Mouse (Mus musculus): ENCODE measurements around the gene Nbas. TPM values are rescaled to one million over a fixed set of nuclear protein-coding genes. Genes with fewer than 3 reads are reported as not detected.

Nbas gene
- polyA plus RNA-seq, 1 experiment from 2014 or later, result 14.6 TPM

DNA sequence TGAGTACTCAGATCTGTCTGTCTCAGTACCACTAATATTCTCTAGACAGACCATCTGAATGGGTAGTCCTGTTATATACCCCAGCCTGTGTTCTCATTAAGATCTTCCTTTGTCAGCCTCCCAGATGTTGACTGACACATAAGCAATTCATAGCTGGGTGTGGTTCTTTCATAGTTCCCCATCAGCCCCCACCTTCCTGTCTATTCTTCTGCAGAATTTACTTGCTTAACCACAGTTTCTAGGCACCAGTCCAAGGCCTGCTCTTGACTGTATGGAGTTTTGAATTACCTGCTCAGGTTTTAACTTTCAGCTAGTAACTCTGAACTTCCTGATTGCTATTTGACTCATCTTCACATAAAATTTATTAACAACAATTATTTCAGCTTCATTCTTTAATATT lies 141.3 kb downstream of the Nbas start:
- Histone ChIP-seq H3K4me2 (no peak overlapping the region), H3K36me3 (no peaks in the 10 kb centered on the region), H3K4me3 (no peak overlapping the region), H3K27me3 (no peaks in the 10 kb centered on the region), H3K9me3 (no peaks in the 10 kb centered on the region), H3K4me1 (no peaks in the 10 kb centered on the region), H3K9ac (no peak overlapping the region), H3K27ac (no peak overlapping the region)
- ATAC-seq (ENCODE audit: insufficient number of reproducible peaks, insufficient read depth, low FRiP score, low TSS enrichment, low read depth), result no peak

DNA sequence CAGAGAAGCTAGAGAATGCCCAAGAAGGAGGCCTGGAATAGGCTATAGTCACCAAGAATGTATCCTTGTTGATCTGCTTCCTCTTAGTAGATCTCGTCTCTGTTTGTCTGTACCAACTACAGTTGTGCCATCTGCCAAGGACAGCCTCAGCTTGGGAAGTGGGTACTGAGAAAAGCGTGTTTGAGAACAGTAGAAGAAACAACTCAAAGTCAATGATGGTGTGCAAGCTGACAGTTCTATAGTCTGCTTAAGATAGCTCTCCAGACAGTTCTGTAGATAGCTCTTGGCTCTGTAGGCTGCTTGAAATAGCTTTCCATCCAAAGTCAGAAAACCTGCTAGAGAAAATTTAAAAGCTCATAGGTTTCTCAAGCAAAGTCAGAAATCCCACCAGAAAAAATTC lies 149.7 kb downstream of the Nbas start:
- Histone ChIP-seq H3K27ac (no peak overlapping the region), H3K4me3 (no peak overlapping the region), H3K27me3 (no peaks in the 10 kb centered on the region), H3K9ac (no peak overlapping the region), H3K4me1 (no peaks in the 10 kb centered on the region), H3K36me3 (peaks cover 11% of the 10 kb centered on the region; the same call in 1 of the 2 replicates), H3K4me2 (no peak overlapping the region), H3K9me3 (no peaks in the 10 kb centered on the region)
- 92% methylated on average over 2 of the region's 2 CpGs for WGBS
- ATAC-seq (ENCODE audit: insufficient number of reproducible peaks, insufficient read depth, low FRiP score, low TSS enrichment, low read depth), result no peak

GRCm38 (mm10) chr12:13430219-13430618 lies 161.3 kb downstream of the Nbas start:
- WGBS, result 84% methylated on average over 1 of the region's 1 CpGs
- peaks cover 5% of the 10 kb centered on the region; the same call in 1 of the 2 replicates for H3K4me1 ChIP-seq

GRCm38 (mm10) chr12:13444653-13445431 lies 175.9 kb downstream of the Nbas start:
- no peaks in the 10 kb centered on the region for H3K9me3 ChIP-seq
- no peak for ATAC-seq (ENCODE audit: insufficient number of reproducible peaks, insufficient read depth, low FRiP score, low TSS enrichment, low read depth)
- peaks cover 4% of the 10 kb centered on the region; the same call in 1 of the 2 replicates for H3K4me1 ChIP-seq
- H3K27me3 ChIP-seq, result no peaks in the 10 kb centered on the region
- no peak overlapping the region for H3K27ac ChIP-seq
- H3K4me2 ChIP-seq, result no peak overlapping the region
- H3K36me3 ChIP-seq, result no peaks in the 10 kb centered on the region
- WGBS, result 69% methylated on average over 4 of the region's 4 CpGs
- no peak overlapping the region for H3K4me3 ChIP-seq
- H3K9ac ChIP-seq, result no peak overlapping the region

More at GRCm38 (mm10) chr12:13430219-13430618, 161.3 kb downstream of the Nbas start:
- H3K27me3 ChIP-seq, result no peaks in the 10 kb centered on the region
- H3K27ac ChIP-seq, result no peak overlapping the region
- H3K4me2 ChIP-seq, result no peak overlapping the region
- H3K9ac ChIP-seq, result no peak overlapping the region
- no peak for ATAC-seq (ENCODE audit: insufficient number of reproducible peaks, insufficient read depth, low FRiP score, low TSS enrichment, low read depth)
- no peaks in the 10 kb centered on the region for H3K9me3 ChIP-seq
- peaks cover 23% of the 10 kb centered on the region for H3K36me3 ChIP-seq
- no peak overlapping the region for H3K4me3 ChIP-seq

- Histone ChIP-seq H3K4me1 (peaks cover 4% of the 10 kb centered on the region; the same call in 1 of the 2 replicates), H3K9ac (no peak overlapping the region), H3K4me2 (no peak overlapping the region), H3K27ac (no peak overlapping the region), H3K9me3 (no peaks in the 10 kb centered on the region), H3K36me3 (no peaks in the 10 kb centered on the region), H3K27me3 (no peaks in the 10 kb centered on the region), H3K4me3 (no peak overlapping the region)
- ATAC-seq (ENCODE audit: insufficient number of reproducible peaks, insufficient read depth, low FRiP score, low TSS enrichment, low read depth), result no peak
- 91% methylated on average over 2 of the region's 2 CpGs for WGBS
These were observed 176.6 kb downstream of the Nbas start for GRCm38 (mm10) chr12:13445486-13446065.

- WGBS, result 83% methylated on average over 2 of the region's 2 CpGs
These were observed 180.0 kb downstream of the Nbas start for GRCm38 (mm10) chr12:13448916-13449315.

DNA sequence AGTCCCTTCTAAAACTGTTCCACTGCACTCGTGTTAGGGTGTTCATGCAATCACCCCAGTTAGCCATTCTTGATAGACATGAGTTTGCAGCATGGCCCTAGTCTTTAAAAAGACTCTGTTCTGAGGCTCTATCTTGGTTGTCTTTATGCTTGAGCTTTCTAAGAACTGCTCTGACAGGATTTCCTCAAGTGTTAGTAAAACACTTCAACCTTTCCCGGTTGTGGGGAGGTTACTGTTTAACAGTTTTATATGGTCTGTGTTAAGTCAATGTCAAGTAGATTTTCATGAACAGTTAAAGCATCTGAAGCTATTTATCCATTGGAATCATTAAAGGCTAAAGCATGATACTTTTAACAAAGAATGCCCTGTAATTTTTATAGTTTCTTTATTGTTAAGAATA lies 183.1 kb downstream of the Nbas start:
- no peak overlapping the region for H3K4me3 ChIP-seq
- no peaks in the 10 kb centered on the region for H3K4me1 ChIP-seq
- H3K4me2 ChIP-seq, result no peak overlapping the region
- WGBS, result 81% methylated on average over 2 of the region's 2 CpGs
- ATAC-seq (ENCODE audit: insufficient number of reproducible peaks, insufficient read depth, low FRiP score, low TSS enrichment, low read depth), result no peak
- H3K27ac ChIP-seq, result no peak overlapping the region
- no peak overlapping the region for H3K9ac ChIP-seq
- no peaks in the 10 kb centered on the region for H3K27me3 ChIP-seq
- 0 out of 2 replicates have a peak, but pooled peaks cover 5% of the 10 kb centered on the region for H3K36me3 ChIP-seq
- H3K9me3 ChIP-seq, result no peaks in the 10 kb centered on the region

More at GRCm38 (mm10) chr12:13448916-13449315, 180.0 kb downstream of the Nbas start:
- no peak overlapping the region for H3K4me2 ChIP-seq
- H3K36me3 ChIP-seq, result 0 out of 2 replicates have a peak, but pooled peaks cover 3% of the 10 kb centered on the region
- peaks cover 4% of the 10 kb centered on the region; the same call in 1 of the 2 replicates for H3K4me1 ChIP-seq
- H3K9me3 ChIP-seq, result no peaks in the 10 kb centered on the region
- ATAC-seq (ENCODE audit: insufficient number of reproducible peaks, insufficient read depth, low FRiP score, low TSS enrichment, low read depth), result no peak
- H3K4me3 ChIP-seq, result no peak overlapping the region
- no peak overlapping the region for H3K27ac ChIP-seq
- H3K27me3 ChIP-seq, result no peaks in the 10 kb centered on the region
- H3K9ac ChIP-seq, result no peak overlapping the region

GRCm38 (mm10) chr12:13460223-13460853 lies 191.4 kb downstream of the Nbas start:
- 80% methylated on average over 6 of the region's 6 CpGs for WGBS
- no peak overlapping the region for H3K4me2 ChIP-seq
- 0 out of 2 replicates have a peak, but pooled peaks cover 2% of the 10 kb centered on the region for H3K4me1 ChIP-seq
- 0 out of 2 replicates have a peak, but pooled peaks cover 2% of the 10 kb centered on the region for H3K36me3 ChIP-seq
- H3K9ac ChIP-seq, result no peak overlapping the region
- no peak for ATAC-seq (ENCODE audit: insufficient number of reproducible peaks, insufficient read depth, low FRiP score, low TSS enrichment, low read depth)
- no peaks in the 10 kb centered on the region for H3K27me3 ChIP-seq
- H3K9me3 ChIP-seq, result no peaks in the 10 kb centered on the region
- no peak overlapping the region for H3K27ac ChIP-seq
- no peak overlapping the region for H3K4me3 ChIP-seq

DNA sequence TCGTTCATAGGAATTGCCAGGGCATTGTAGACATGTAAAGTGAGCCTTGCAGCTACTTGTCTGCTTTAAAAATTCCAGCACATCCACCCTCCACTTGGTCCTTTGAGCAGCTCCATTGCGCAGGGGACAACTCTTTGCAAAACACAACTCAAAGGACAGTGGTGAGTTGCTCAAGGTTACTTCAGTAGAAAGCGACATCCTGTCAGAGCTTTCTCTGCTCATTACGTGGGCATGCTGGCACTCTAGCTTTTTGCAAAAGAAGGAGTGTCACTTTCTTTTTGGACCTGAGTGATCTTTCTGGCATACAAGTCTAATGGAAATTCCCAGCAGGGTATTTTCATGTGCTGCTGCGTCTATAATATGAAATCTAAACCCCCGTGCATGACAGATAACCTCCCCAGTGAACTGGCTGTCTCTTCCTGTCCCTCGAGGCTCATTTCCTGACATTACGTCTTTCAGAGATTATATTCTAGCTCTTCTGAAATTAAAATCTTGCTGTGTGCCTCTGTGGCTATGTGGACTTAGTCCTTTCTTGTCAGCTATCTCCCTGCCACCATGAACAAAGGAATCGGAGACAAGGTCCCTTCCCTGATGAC lies 192.7 kb downstream of the Nbas start:
- no peak overlapping the region for H3K9ac ChIP-seq
- no peak for ATAC-seq (ENCODE audit: insufficient number of reproducible peaks, insufficient read depth, low FRiP score, low TSS enrichment, low read depth)
- no peaks in the 10 kb centered on the region for H3K36me3 ChIP-seq
- 0 out of 2 replicates have a peak, but pooled peaks cover 2% of the 10 kb centered on the region for H3K4me1 ChIP-seq
- H3K4me3 ChIP-seq, result no peak overlapping the region
- no peaks in the 10 kb centered on the region for H3K9me3 ChIP-seq
- H3K27me3 ChIP-seq, result no peaks in the 10 kb centered on the region
- no peak overlapping the region for H3K27ac ChIP-seq
- no peak overlapping the region for H3K4me2 ChIP-seq
- WGBS, result 64% methylated on average over 9 of the region's 9 CpGs

DNA sequence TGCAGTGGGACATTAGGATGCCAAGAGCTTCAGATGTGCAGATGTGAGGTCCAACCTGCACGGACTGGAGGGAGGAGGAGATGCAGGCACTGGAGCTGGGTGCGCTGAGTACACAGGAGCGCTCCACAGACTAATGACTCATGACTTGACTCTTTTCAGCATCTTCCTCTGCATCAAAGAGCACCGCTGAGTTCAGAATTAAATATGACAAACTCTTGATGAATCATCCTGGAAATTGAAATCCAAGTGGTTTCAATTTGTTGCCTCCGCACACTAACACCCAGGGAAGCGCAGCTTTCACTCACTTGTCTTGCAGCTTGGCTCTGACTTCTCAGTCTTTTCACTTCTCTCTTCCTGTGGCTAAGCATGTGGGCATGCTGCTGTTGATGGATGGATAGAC lies 193.5 kb downstream of the Nbas start:
- no peaks in the 10 kb centered on the region for H3K27me3 ChIP-seq
- 63% methylated on average over 6 of the region's 6 CpGs for WGBS
- ATAC-seq (ENCODE audit: insufficient number of reproducible peaks, insufficient read depth, low FRiP score, low TSS enrichment, low read depth), result no peak

GRCm38 (mm10) chr12:13465554-13465953 lies 196.6 kb downstream of the Nbas start:
- H3K4me3 ChIP-seq, result no peak overlapping the region
- H3K36me3 ChIP-seq, result peaks cover 8% of the 10 kb centered on the region
- 0 out of 2 replicates have a peak, but pooled peaks cover 2% of the 10 kb centered on the region for H3K4me1 ChIP-seq
- no peak overlapping the region for H3K9ac ChIP-seq
- H3K27ac ChIP-seq, result no peak overlapping the region
- H3K27me3 ChIP-seq, result no peaks in the 10 kb centered on the region
- H3K9me3 ChIP-seq, result no peaks in the 10 kb centered on the region
- 92% methylated on average over 2 of the region's 2 CpGs for WGBS
- no peak for ATAC-seq (ENCODE audit: insufficient number of reproducible peaks, insufficient read depth, low FRiP score, low TSS enrichment, low read depth)
- H3K4me2 ChIP-seq, result no peak overlapping the region

More for the DNA sequence above, 193.5 kb downstream of the Nbas start:
- Histone ChIP-seq H3K4me1 (0 out of 2 replicates have a peak, but pooled peaks cover 2% of the 10 kb centered on the region), H3K27ac (no peak overlapping the region), H3K9ac (no peak overlapping the region), H3K36me3 (no peaks in the 10 kb centered on the region), H3K4me2 (no peak overlapping the region), H3K9me3 (no peaks in the 10 kb centered on the region), H3K4me3 (no peak overlapping the region)

Measured in embryonic facial prominence, embryonic 13.5 days (tissue).